10 mouse cellular contexts compared by ENCODE assay signal in genomic region chr9:59129699-59130340, GRCm38 (mm10).
DNase-seq lines count a peak whose midpoint lies in the region.
"Had no signal": no experiment of that assay in that cellular context is flagged by ENCODE, and none has a peak within 500 bp of the region (broad histone marks: within the 10 kb centered on the region; RNA-seq: fewer than 3 reads in every experiment).

No protein-coding gene starts in this region.

- intact Hi-C loops in left cerebral cortex, postnatal 4 days (cut with DNase I): loop anchor here (10.0 kb wide), 1 partner anchor 145 kb away; no protein-coding TSS in a partner anchor
- intact Hi-C loops in heart, postnatal 36 days (cut with DNase I): no loop called here

- peak; percentile 90 for DNase-seq in heart, adult 11 months
- no peak for DNase-seq in heart, adult 8-10 months (ENCODE audit: low spot score)
- DNase-seq in left cerebral cortex, postnatal 4 days: peak; percentile 91
- DNase-seq in left cerebral cortex, adult 9 months (ENCODE audit: low spot score in 2 of 2): no peak
- DNase-seq in heart, postnatal 36 days: peak; percentile 4 to 7
- DNase-seq in lung, postnatal 36 days: peak; percentile 35
- no peak for DNase-seq in kidney, postnatal 25 days
- DNase-seq: cerebellum, adult 11-12 months; layer of hippocampus, postnatal 36 days; liver, embryonic 13.5 days had no signal

Comparison
In these comparisons a context has a peak if more than half of its experiments do, and no peak if none do; other contexts are left out.
1. DNase-seq: peak in heart, adult 11 months (single experiment), left cerebral cortex, postnatal 4 days (single experiment), heart, postnatal 36 days (2 of 2) and lung, postnatal 36 days (single experiment); none in heart, adult 8-10 months (single experiment), left cerebral cortex, adult 9 months (0 of 2) and kidney, postnatal 25 days (0 of 2).